Mouse (Mus musculus) layer of hippocampus, adult 8-10 months (tissue): Measurements from ENCODE around the gene Cdkn1a. TPM values are rescaled to one million over a fixed set of nuclear protein-coding genes. Genes with fewer than 3 reads are reported as not detected.
"Not testable (repeated sequence)": the region's sequence is repeated elsewhere in the genome, so short reads cannot be mapped to it uniquely, and the experiment has no call there.

Source experiments
- DNase-seq, 2 experiments: peaks; one replicate each; pipeline ENCODE4 v3.0.0; 2022; ENCODE audit warnings: low spot score in 2 of 2
- total RNA-seq, 4 experiments: library from RNA; stranded (reverse); gene quantifications; 2 replicates each; pipeline ENCODE4 v1.2.4; 2022

Gene Cdkn1a
- total RNA-seq, 4 experiments from 2014 or later: 7.0 to 12.5 (median 8.8) TPM

DNA sequence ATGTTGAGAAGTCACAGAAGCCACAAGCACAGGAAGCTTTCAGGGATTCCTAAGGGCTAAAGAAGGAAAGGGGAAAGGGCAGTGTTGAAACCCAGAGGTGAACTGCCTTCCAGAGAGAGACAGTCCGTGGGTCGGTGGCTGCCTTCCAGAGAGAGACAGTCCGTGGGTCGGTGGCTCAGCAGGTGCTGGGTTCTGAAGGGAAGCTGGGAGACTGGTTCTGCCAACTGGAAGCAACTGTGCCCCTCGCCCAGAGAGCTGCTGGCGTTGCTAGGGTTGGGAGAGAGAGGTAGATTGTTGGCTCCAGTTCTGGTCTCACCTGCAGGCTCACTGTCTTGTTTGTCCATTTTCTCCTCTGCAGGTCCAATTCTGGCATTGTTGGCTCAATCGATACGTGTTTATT lies 32.3 kb upstream of the Cdkn1a start:
- no peak for DNase-seq

DNA sequence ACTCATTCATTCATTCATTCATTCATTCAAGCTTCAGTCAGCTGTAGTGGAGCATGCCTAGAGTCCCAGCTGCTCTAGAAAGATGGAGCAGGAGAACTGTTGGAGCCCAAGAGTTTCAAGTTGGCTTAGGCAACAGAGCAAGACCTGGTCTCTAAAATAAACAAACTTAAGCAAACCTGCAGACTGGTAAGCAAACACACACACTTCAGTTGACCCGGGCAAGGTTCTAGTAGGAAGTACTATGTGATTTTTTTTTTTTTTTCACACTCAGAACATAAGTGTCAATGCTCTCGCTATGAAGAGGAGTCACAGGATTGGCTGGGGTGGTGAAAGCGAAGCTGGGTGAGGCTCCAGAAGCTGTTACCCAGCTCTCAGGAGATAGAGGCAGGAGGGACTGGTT lies 31.2 kb upstream of the Cdkn1a start:
- no peak for DNase-seq

DNA sequence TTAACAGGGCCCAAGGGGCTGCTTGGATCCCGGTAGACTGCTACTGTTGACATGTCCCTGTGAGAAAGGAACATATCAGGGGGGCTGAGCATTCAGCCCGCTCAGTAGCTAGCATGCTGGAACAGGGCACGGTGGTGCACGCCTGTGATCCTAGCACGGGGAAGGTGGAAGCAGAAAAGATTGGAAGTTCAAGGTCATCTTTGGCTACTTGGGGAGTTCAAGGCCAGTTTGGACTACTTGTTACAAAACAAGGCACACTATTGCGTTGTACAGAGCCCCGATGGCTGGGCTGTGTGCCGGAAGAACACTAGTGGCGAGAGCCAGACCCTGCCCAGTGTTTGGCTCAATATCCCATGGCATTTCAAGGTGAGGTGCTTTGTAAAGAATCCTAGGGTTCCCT lies 29.8 kb upstream of the Cdkn1a start:
- DNase-seq: no peak

DNA sequence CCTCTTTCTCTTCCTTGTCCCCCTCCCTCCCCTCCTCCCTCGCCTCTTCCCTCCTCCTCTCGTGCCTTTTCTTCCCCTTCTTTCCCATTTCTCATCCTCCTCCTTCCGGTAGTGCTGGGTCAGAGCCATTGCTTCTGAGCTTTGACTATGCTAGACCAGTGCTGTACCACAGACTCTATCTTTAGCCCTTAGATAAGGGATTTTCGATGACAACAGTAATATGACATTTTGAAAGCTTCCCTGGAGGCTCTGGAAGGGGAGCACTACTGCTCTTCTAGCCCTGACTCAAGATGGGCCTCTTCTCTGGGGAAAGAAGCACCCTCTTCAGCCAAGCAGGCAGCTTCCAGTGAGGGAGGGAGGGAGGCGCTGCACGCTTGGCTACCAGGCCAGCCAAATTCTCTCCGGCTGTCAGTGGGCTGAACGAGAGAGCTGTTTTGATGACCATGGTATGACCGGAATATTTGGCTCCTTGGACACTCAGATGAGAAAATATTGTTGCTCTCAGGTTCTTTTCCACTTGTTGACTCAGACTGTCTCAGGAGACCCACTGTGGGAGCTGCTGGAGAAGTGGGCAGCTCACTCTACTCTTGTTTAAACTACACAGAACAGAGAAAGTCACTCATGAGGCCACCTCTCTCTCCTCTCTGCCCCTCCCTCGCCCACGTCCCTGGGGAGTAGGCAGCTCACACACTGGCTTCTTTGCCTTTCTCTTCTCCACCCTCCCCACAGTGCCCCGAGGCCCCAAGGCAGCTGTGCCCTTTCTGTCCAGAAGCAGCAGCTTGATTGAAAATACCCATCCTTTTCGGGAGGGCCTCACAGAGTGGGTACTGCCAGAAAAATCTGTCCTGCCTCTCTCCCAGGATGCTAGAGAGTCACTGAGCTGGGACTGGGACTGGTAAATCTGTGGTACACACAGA lies 28.4 kb upstream of the Cdkn1a start:
- DNase-seq: no peak

DNA sequence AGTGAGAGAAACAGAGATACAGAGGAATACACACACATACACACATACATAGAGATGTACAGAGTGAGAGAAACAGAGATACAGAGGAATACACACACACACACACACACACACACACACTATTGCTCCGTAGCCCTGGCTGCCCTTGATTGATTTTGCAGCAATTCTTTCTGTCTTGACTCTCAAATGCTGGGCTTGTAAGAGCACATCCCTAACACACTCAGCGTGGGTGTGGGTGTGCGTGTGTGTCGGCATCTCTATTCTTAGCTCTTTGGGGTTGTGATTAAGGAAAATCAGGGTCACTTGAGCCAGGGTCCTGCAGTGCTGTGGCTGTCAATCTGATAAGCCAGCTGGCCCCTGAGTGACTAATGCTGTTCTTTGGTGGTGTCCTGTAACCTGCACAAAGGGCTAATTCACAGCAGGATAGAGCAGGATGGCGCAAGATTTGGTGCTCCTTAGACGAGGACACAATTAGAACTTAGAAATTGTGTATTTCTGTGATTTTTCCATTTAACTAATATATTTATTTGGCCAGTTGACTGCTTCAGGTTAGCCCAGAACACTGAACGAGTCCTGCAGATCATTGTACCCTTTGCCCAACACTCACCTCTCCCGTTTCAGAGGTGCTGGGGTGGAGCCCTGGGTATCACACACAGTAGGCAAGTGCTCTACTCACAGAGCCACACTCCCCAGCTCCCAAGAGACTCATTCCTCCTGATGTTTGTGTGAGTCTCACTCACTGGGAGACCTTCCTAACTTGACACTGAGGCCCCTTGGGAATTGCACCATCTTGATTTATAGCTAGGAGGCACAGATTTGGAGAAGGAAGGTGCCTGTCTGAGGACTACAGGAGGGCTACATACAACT lies 27.4 kb upstream of the Cdkn1a start:
- no peak for DNase-seq

DNA sequence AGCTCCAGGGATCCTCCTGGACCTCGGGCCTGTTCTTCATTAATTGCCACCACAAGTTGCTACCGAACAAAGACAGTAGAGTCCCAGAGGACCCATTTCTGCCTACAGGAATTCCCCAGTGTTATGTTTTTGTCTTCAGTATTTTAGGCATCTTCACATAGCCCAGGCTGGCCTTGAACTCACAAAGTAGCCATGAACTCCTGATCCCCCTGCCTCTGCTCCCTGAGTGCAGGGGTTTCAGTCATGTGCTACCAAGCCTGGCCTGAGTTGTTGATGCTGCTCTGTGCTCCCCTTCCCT lies 26.8 kb upstream of the Cdkn1a start:
- no peak for DNase-seq

DNA sequence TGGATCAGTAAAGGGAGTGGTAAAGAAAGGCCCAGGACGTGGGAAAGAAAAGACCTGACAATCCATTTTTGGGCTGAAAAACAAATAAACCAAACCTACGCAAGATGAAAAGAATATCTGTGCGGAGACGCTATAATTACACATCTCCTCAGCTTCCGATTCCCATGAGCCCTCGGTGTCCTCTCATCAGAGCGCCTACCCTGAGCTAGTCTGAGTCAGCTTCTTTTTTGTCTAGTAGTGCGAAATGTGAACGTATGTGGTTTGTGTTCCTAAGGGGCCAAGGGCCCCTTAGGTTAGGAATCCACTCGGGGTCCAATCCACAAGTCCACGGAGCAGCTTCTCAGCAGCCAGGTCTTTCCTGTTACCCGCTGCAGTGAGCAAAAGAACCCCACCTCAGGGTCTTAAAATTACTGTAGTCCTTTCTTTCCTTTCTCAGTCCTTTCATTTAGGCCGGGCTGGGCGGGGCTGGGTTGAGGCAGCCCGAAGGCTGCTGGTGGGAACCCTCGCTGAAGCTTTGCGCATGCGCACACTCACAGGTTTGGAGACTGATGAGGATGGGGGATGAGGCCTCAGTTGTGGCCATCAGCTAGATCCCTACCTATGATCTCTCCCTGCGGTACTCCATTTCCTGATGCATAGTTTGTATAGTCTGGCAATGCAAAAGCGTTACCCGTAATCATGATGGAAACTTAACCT lies 25.4 kb upstream of the Cdkn1a start:
- no peak for DNase-seq

DNA sequence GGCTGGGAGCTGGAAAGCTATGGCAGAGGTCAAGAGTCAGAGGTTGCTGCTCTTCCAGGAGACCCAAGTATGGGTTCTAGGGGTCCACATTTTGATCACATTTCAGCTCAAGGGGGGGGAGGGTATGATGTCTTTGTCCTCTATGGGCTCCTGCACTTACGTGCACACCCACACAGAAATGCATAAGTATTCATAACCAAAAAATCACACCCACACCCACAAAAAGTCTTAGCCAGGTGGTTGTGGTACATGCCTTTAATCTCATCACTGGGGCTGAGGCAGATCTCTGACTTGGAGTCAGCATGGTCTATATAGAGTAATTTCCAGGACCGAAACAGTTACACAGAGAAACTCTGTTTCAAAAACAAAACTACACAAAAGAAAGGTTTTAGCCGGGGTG lies 24.8 kb upstream of the Cdkn1a start:
- DNase-seq: no peak

DNA sequence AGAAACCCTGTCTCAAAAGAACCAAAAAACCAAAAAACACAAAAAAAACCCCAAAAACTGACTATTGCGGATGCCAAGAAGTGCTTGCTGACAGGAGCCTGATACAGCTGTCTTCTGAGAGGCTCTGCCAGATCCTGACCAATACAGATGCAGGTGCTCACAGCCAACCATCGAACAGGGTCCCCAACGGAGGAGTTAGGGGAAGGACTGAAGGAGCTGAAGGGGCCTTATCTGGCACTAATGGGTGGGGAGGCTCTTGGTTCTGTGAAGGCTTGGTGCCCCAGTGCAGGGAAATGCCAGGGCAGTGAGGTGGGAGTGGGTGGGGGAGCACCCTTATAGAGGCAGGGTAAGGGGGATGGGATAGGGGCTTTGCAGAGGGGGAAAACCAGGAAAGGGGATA lies 23.4 kb upstream of the Cdkn1a start:
- DNase-seq: not testable (repeated sequence)

DNA sequence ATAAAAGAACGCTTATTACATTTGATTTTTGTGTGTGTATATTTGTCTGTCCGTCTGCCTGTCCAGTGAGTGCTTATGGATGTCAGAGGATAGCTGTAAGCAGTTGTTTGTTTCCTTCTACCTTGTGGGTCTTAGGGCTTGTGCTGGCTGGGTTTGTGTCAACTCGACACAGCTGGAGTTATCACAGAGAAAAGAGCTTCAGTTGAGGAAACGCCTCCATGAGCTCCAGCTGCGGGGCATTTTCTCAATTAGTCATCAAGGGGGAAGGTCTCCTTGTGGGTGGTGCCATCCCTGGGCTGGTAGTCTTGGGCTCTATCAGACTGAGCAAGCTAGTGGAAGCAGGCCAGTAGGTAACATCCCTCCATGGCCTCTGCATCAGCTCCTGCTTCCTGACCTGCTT lies 22.9 kb upstream of the Cdkn1a start:
- DNase-seq: no peak

DNA sequence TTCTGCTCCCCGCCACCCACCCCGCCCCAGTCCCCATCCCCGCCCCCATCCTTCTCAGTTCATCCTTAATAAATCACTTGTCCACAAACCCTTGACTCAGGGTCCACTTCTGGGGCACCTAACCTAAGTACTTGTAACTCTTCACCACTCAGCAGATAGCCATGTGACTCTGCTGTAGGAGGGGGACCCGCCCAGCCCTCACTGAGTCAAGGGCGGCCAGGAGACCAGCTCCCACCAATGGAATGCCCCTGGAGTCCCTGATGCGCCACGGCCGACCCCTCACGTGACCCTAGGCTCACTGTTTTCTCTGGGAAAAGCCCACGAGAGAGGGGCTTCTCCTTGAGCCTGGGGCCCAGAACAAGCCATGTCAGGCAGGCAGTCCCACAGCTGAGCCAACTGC lies 21.7 kb upstream of the Cdkn1a start:
- DNase-seq: no peak

DNA sequence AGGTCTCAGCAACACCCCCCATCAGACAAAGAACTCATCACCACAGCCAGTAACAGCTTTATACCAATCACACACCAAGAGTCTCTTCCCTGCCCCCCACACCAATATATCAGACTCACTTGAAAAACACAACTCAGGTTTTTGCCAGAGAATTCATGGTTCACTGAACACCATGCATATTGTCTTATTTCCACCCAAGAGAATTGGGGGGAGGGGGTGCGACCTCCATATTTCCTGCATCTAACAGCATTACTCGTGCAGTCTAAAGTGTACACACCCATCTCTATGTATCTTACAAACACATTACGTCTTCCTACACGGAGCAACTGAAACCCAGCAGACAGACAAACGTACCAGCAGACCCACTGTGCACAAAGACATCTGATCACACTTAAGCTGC lies 19.0 kb upstream of the Cdkn1a start:
- DNase-seq: no peak

DNA sequence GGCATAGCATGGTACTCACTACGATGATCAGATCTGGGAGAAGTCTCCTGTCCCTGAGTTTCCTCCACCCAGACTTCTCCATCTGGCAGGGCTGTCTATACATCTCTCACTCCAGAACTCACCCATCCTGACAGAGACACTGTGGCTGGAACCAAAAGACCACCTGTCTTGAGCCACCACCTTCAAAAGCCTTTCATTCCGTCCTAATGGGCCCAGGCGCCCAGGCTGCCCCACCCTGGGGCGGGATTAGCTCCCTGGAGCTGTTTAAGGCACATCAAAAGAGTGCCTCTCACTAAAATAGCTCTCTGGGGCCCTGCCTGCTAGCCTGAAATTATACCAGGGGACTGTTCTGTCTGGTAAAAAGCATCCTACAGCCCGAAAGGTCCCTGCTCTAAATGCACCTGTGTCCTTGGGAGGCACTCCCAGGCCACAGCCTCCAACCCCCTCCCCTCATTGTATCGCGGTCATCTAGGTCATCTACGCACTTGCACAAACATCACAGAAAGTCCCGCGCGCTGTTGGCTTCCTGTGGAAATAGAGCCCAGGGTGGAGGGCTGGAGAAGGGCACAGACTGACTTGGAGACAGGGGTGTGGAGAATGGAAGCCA lies 18.0 kb upstream of the Cdkn1a start:
- DNase-seq: no peak

DNA sequence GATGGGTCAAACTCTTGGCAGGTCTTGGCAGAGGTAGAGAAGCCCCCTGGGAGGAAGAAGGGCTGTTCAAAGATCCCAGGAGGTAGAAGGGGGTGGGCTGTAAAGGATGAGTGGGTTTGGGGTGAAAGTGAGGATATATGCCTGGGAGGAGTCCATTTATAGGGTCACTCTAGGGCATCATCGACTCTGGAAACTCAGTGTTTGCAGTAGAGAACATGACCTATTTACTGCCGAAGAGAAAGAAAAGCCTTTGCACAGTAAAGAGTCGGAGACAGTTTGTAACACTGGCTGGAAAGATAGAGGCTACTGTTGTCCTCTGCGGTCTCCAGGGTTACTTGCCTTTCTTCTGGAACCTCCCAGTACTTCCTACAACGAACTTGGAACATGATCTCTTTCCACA lies 17.5 kb upstream of the Cdkn1a start:
- DNase-seq: no peak

DNA sequence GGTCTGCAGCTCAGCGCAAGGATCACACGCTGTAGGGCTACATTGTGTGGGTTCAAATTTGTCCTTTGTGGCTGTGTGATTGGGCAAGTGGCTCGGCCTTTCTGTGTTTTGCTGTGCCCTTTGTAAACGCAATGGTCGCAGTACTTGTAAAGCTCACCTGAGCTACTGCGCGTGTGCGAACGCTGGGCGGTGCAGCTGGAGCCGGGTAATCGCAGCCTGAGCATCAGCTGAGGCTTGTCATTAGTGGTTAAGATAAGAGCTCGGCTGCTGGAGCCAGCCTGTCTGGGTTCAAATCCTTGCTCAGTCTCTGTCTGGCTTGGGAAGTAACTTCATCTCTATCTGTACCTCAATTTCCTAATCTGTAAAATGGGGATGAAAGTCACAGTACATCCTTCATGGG lies 16.7 kb upstream of the Cdkn1a start:
- no peak for DNase-seq

DNA sequence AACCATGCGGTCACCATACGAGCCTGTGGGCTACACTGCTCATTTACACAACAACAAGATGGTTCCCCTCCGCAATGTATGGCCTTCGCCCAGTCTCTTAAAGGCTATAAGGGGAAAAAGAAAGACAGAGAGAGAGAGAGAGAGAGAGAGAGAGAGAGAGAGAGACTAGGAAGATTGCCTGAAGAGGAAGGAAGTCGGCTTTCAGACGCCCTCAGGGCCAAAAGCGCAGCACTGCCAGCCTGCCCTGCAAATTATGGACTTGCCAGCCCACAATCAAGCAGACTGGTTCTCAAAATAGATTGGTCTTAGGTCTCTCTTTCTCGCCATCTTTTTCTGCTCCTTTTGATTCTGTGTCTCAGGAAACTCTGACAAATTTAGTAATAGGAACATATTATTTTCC lies 14.5 kb upstream of the Cdkn1a start:
- no peak for DNase-seq

DNA sequence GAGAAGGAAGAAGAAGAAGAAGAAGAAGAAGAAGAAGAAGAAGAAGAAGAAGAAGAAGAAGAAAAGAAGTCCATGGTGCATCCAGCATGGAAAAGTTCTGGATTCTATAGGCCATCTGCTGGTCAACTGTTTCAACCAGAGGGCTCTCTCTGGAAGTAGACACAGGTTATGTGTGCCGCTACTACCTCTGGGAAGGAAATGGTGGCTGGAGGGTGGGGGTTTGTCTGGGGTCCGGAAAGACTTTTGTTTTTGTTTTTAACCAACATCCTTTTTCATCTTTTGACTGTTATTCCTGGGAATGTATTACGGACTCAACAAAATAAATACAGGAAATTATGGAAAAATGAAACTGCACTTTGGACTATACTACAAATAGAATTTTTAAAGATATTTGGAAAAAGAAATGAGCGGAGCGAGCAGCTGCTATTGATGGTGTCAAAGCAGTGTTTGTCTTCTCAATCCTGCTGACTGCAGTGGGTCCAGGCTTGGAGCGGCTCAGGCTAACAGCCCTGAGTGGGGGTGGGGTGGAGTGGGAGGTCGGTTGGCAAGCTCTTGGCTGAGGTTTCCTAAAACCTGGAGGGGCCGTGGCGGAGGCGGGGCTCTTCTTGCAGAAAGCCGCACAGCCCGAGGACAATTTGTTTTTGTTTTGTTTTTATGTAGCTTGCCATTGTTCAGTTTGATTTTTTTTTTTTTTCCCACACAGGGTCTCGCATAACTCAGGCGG lies 12.8 kb upstream of the Cdkn1a start:
- peak; percentile 43 to 47 for DNase-seq

DNA sequence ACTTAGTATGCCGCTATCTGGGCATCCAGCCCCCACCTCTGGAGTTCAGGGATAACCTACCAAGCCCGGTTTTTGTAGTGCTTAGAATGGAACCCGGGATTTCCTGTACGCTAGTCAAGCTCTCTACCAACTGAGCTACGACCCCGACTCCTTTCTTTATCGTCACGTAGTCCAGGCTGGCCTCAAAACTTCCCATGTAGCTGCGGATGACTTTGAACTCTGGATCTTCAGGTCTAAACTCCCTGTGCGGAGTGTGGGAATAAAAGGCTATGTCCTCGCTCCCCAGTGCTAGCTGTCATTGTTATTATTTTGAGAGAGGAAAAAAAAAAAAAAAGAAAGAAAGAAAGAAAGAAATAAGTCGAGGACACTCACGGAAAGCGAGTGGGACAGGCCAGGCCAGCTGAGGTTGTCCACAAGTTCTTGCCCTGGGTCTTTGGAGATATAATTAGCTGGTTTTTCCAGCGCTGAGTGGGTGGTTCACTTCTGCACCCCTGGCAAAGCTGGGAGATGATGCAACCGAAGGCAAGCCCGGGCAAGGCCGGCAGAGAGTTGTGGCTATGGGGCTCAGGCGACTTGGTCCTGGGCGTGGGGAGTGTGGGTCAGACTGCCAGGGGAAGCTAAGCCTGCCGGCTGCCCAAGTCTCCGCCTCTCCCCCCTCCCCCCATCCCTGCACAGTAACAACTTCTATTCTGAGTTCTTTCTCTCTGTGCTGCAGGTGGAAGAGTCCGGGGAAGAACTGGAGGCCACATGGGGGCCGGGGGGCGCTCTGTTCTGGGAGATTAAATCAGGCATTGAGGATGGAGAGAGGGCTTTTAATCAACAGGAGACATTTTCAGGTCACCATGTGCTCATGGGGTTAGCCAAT lies 12.0 kb upstream of the Cdkn1a start:
- no peak for DNase-seq

DNA sequence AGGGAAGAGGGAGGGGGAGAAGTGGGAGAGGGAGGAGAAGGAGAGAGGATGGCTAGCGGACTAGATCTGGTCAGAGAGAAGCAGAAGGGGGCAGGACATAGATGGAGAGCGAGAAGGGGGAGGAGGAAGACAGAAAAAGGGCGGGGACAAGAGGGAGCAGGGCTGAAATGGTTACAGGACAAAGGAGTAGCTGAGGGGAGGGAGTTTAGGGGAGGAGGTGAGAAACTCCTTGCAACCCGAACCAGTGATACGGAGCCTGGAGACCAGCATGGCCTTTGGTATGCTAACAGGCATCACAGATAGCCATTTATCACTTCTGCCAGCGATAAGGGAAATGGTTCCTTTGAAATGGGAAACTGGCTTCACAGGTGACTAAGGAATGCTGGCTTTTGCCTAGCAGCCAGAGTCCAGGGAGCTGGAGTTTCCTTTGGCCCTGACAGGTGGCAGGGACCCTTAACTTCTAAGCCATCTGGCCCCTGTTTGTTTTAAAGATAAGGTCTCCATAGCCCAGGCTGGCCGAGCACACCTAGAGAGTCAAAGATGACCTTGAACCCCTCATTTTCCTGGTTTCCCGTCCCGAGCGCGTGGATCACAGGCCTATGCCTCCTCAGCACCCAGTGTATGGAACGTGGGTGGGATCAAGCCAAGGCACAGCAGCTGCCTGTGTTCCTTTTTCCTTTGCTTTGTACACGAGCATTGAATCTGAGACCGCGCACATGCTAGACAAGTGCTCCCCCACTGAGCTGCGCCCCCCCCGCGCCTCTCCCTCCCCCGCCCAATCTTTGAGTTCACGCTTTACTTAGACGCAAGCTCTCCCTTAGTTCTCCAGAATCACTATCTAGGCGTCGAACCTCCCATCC lies 9.8 kb upstream of the Cdkn1a start:
- DNase-seq: no peak
